11 mouse cellular contexts compared by ENCODE assay signal in the genomic region with DNA sequence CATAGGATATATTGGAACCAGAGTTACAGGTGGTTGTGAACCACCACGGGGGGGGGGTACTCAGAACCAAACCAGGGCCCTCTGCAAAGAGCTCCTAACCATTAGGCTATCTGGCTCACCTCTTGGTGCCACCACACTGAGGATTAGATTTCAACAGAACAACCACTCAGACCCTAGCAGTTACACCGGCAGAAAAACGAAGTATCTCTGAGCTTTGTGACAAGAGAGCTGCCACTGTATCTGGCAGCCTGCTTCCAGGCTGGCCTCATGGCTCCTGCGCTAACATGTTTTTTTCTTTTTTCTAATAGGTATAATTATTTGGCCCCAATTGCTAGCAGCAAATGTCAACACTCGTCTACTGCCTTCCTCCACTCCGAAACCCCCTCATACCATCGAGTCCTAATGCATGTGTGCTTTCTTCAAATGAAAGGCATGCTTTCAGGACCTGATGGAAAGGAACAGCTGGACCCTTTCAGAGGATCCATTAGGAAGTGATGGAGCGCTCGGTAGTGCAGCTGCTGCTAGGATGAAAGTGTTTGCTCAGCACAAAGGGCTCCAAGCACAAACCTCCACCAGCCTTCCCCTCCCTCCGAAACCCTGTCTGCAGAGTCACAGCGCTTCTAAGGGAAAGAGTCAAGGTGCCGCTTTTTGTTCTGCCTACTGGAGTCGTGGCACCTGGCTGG. TPM values are rescaled to one million over a fixed set of nuclear protein-coding genes. Genes with fewer than 3 reads are reported as not detected.
DNase-seq lines count a peak whose midpoint lies in the region; ATAC-seq and TF ChIP-seq lines count a peak whose summit lies in the region.
"Had no signal": no experiment of that assay in that cellular context is flagged by ENCODE, and none has a peak within 500 bp of the region (broad histone marks: within the 10 kb centered on the region; RNA-seq: fewer than 3 reads in every experiment).

No protein-coding gene starts in this region.

- no peaks in the 10 kb centered on the region for H3K27me3 ChIP-seq in embryonic facial prominence, embryonic 10.5 days (replicated peaks; ENCODE audit: low read depth, poor library complexity, severe bottlenecking)
- no peaks in the 10 kb centered on the region for H3K27me3 ChIP-seq in hindbrain, embryonic 15.5 days
- H3K27me3 ChIP-seq in midbrain, embryonic 15.5 days (replicated peaks) = no peaks in the 10 kb centered on the region
- no peaks in the 10 kb centered on the region for H3K27me3 ChIP-seq in cerebellum, adult 2 months (ENCODE audit: control insufficient read depth, insufficient read depth, low read length)
- H3K27me3 ChIP-seq: heart, embryonic 12.5 days; limb, embryonic 15.5 days had no signal

- H3K4me3 ChIP-seq in embryonic facial prominence, embryonic 10.5 days = no peak overlapping the region
- no peak overlapping the region for H3K4me3 ChIP-seq in hindbrain, embryonic 15.5 days
- no peak overlapping the region for H3K4me3 ChIP-seq in midbrain, embryonic 15.5 days
- H3K4me3 ChIP-seq in cerebellum, adult 2 months (replicated peaks; ENCODE audit: insufficient read depth, low read depth, low read length) = no peak overlapping the region
- H3K4me3 ChIP-seq: heart, embryonic 12.5 days; limb, embryonic 15.5 days had no signal

- no peak overlapping the region for H3K4me2 ChIP-seq in hindbrain, embryonic 15.5 days
- H3K4me2 ChIP-seq in midbrain, embryonic 15.5 days = no peak overlapping the region
- H3K4me2 ChIP-seq: heart, embryonic 12.5 days; limb, embryonic 15.5 days had no signal

- H3K27ac ChIP-seq in embryonic facial prominence, embryonic 10.5 days (replicated peaks) = peak overlapping the region; percentile 63
- no peak overlapping the region for H3K27ac ChIP-seq in hindbrain, embryonic 15.5 days (replicated peaks)
- H3K27ac ChIP-seq in midbrain, embryonic 15.5 days = 0 out of 2 replicates have a peak overlapping the region, but pooled peaks have one; percentile 12
- H3K27ac ChIP-seq in cerebellum, adult 2 months (ENCODE audit: insufficient read depth, low read length) = no peak overlapping the region
- H3K27ac ChIP-seq: limb, embryonic 15.5 days had no signal

- DNase-seq in gastrocnemius, postnatal 14 days = peak; percentile 38
- no peak for DNase-seq in gastrocnemius, adult 8-10 months (ENCODE audit: low spot score in 2 of 2)
- DNase-seq in embryonic facial prominence, embryonic 10.5 days (ENCODE audit: low spot score) = peak; percentile 20
- DNase-seq in cerebellum, adult 2 months = no peak
- DNase-seq in frontal cortex, postnatal 10 days (ENCODE audit: low spot score in 2 of 2) = no peak
- DNase-seq: B cell, adult 2 months had no signal

- no peak for TF ChIP-seq POLR2A in cerebellum, adult 2 months (IDR thresholded peaks at IDR 0.05; ENCODE audit: borderline replicate concordance, insufficient read depth, low read length)

- 81% methylated on average over 13 of the region's 13 CpGs for WGBS in embryonic facial prominence, embryonic 10.5 days
- 65% methylated on average over 13 of the region's 13 CpGs for WGBS in hindbrain, embryonic 15.5 days
- 68% methylated on average over 13 of the region's 13 CpGs for WGBS in midbrain, embryonic 15.5 days
- 82% methylated on average over 13 of the region's 13 CpGs for WGBS in cerebellum, adult 2 months

- ATAC-seq in hindbrain, embryonic 15.5 days (ENCODE audit: low FRiP score, low read depth) = peak; percentile 81
- peak; percentile 86 for ATAC-seq in midbrain, embryonic 15.5 days (replicated peaks)
- ATAC-seq in megakaryocyte-erythroid progenitor cell, adult 5-6 weeks (replicated peaks; ENCODE audit: low FRiP score, low TSS enrichment, poor library complexity, severe bottlenecking) = no peak

- no peaks in the 10 kb centered on the region for H3K36me3 ChIP-seq in embryonic facial prominence, embryonic 10.5 days (replicated peaks)
- no peaks in the 10 kb centered on the region for H3K36me3 ChIP-seq in hindbrain, embryonic 15.5 days
- H3K36me3 ChIP-seq in midbrain, embryonic 15.5 days (replicated peaks) = no peaks in the 10 kb centered on the region
- H3K36me3 ChIP-seq: heart, embryonic 12.5 days; limb, embryonic 15.5 days had no signal

- intact Hi-C loops in gastrocnemius, postnatal 14 days (cut with DNase I; ENCODE audit: low total_unique reads) = no loop called here

- TF ChIP-seq CTCF in cerebellum, adult 2 months (IDR thresholded peaks at IDR 0.05; ENCODE audit: borderline replicate concordance, insufficient read depth, low read depth, low read length) = no peak

- no peak overlapping the region for H3K9ac ChIP-seq in hindbrain, embryonic 15.5 days
- no peak overlapping the region for H3K9ac ChIP-seq in midbrain, embryonic 15.5 days
- H3K9ac ChIP-seq: heart, embryonic 12.5 days; limb, embryonic 15.5 days had no signal

- 0 out of 2 replicates have a peak, but pooled peaks cover 2% of the 10 kb centered on the region for H3K9me3 ChIP-seq in embryonic facial prominence, embryonic 10.5 days
- no peaks in the 10 kb centered on the region for H3K9me3 ChIP-seq in hindbrain, embryonic 15.5 days
- no peaks in the 10 kb centered on the region for H3K9me3 ChIP-seq in midbrain, embryonic 15.5 days
- H3K9me3 ChIP-seq: limb, embryonic 15.5 days had no signal

- H3K4me1 ChIP-seq in embryonic facial prominence, embryonic 10.5 days = 0 out of 2 replicates have a peak, but pooled peaks cover 4% of the 10 kb centered on the region
- no peaks in the 10 kb centered on the region for H3K4me1 ChIP-seq in hindbrain, embryonic 15.5 days (replicated peaks)
- no peaks in the 10 kb centered on the region for H3K4me1 ChIP-seq in midbrain, embryonic 15.5 days
- H3K4me1 ChIP-seq in cerebellum, adult 2 months (ENCODE audit: control insufficient read depth, insufficient read depth, low read length) = no peaks in the 10 kb centered on the region
- H3K4me1 ChIP-seq: limb, embryonic 15.5 days had no signal

RNA-seq across cellular contexts. Expression of gene Selenof, which starts 53.0 kb away (rescaled TPM):
- 100 to 1,000 TPM; 150 to 172 TPM for total RNA-seq in gastrocnemius, postnatal 14 days (2021)
- 100 to 1,000 TPM; 107 to 127 (median 111) TPM for total RNA-seq in gastrocnemius, adult 8-10 months (2022)
- polyA plus RNA-seq in embryonic facial prominence, embryonic 10.5 days (2016; fragmentation: Nextera tagmentation; extraction: Ambion mirVana) = 452 and 456 TPM in 2 replicates
- polyA plus RNA-seq in hindbrain, embryonic 15.5 days (2015; fragmentation: Nextera tagmentation; extraction: Ambion mirVana) = 541 and 556 TPM in 2 replicates
- 501 and 507 TPM in 2 replicates for polyA plus RNA-seq in midbrain, embryonic 15.5 days (2015; fragmentation: Nextera tagmentation; extraction: Ambion mirVana)
- 285 and 301 TPM in 2 replicates for polyA plus RNA-seq in cerebellum, adult 2 months (2012; rRNA removed)
- 228 and 242 TPM in 2 replicates for total RNA-seq in megakaryocyte-erythroid progenitor cell, adult 5-6 weeks (2014; fragmentation: Nextera tagmentation)
- total RNA-seq in megakaryocyte-erythroid progenitor cell, adult 5-6 weeks (2017) = 570 and 661 TPM in 2 replicates

RNA-seq across cellular contexts. Expression of gene Hs2st1, which starts 53.1 kb away (rescaled TPM):
- total RNA-seq in gastrocnemius, postnatal 14 days (2021) = 10 to 100 TPM; 13.7 to 17.6 TPM
- total RNA-seq in gastrocnemius, adult 8-10 months (2022) = 10 to 100 TPM; 10.1 to 12.8 (median 11.7) TPM
- 11.7 and 12.7 TPM in 2 replicates for polyA plus RNA-seq in embryonic facial prominence, embryonic 10.5 days (2016; fragmentation: Nextera tagmentation; extraction: Ambion mirVana)
- 14.4 and 14.6 TPM in 2 replicates for polyA plus RNA-seq in hindbrain, embryonic 15.5 days (2015; fragmentation: Nextera tagmentation; extraction: Ambion mirVana)
- polyA plus RNA-seq in midbrain, embryonic 15.5 days (2015; fragmentation: Nextera tagmentation; extraction: Ambion mirVana) = 15.6 and 17.1 TPM in 2 replicates
- polyA plus RNA-seq in cerebellum, adult 2 months (2012; rRNA removed) = 15.2 and 15.4 TPM in 2 replicates
- 11.6 and 14.2 TPM in 2 replicates for total RNA-seq in megakaryocyte-erythroid progenitor cell, adult 5-6 weeks (2014; fragmentation: Nextera tagmentation)
- total RNA-seq in megakaryocyte-erythroid progenitor cell, adult 5-6 weeks (2017) = 9.9 and 11.4 TPM in 2 replicates

Comparison
In these comparisons a context has a peak if more than half of its experiments do, and no peak if none do; other contexts are left out.
1. DNase-seq: peak in gastrocnemius, postnatal 14 days (single experiment) and embryonic facial prominence, embryonic 10.5 days (single experiment); none in gastrocnemius, adult 8-10 months (0 of 2), cerebellum, adult 2 months (0 of 2) and frontal cortex, postnatal 10 days (0 of 2).
2. H3K27ac ChIP-seq: peak in embryonic facial prominence, embryonic 10.5 days (single experiment) and midbrain, embryonic 15.5 days (single experiment); none in hindbrain, embryonic 15.5 days (single experiment) and cerebellum, adult 2 months (single experiment).